Mouse (Mus musculus) heart, postnatal 10 days (tissue): ENCODE results near the gene Rergl. TPM values are rescaled to one million over a fixed set of nuclear protein-coding genes. Genes with fewer than 3 reads are reported as not detected.
A peak's percentile ranks its signal among the peaks of the same experiment; 100 is the strongest.

Experiments
- DNase-seq, 2 experiments: peaks; one replicate each; pipeline ENCODE4 v3.0.0; 2021
- intact Hi-C: fragments of 180-260 bp; cut with DNase I; formaldehyde crosslinking; loops from one replicate; pipeline ENCODE4 v1.15.1; 2025
- total RNA-seq, 2 experiments: library from RNA; stranded (reverse); gene quantifications; 2 replicates each; pipeline ENCODE4 v1.2.3; 2021

The Rergl gene
- under 1 TPM; 0.29 to 0.37 TPM for total RNA-seq

- DNase-seq: no peak
- intact Hi-C loops: no loop called here
These were observed at the start of gene Rergl for GRCm38 (mm10) chr6:139501876-139502275. Gene Rergl, minus strand, starts transcription at chr6:139501976.

- intact Hi-C loops: loop anchor here (2.0 kb wide), 1 partner anchor 38 kb away; no protein-coding TSS in a partner anchor
- no peak for DNase-seq
These were observed 36.7 kb upstream of the Rergl start for GRCm38 (mm10) chr6:139538469-139538868.

DNA sequence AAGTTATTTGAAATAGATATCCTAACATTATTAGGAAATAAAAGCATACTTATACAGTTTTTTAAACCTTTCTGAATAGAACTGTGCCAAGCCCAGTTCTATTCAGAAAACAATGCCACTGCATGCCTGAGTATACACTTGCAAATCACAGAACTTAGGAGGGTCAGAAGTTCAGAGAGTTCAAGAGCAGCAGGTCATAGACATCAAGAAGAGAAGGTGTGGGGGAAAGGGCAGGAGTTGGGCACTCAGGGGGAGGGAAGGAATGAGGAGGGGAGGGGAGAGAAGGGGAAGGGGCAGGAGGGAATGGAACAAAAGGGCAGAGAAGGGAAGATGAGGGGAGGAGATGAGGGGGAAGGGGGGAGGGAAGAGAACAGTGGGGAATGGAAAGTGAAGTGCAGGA, 23.6 kb upstream of the Rergl start:
- intact Hi-C loops: no loop called here
- DNase-seq: no peak

DNA sequence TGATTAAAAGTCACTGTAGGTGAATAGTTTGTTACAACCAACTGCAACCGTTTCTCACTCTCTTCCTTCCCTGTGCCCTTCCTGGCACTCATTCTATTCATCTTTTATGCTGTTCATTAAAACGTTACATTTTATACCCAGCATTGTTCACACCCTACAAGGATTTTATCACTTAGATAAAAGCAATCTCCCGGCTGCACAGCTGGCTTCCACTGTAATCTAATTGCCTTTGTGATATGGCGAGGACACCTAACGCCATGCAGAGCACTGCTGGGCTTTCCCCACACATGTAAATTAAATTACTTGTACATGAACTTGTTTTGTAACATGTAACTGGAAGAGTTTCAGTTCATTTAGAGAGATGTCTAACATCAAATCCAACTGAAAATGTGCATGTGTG, 22.5 kb upstream of the Rergl start:
- intact Hi-C loops: no loop called here
- DNase-seq: no peak

DNA sequence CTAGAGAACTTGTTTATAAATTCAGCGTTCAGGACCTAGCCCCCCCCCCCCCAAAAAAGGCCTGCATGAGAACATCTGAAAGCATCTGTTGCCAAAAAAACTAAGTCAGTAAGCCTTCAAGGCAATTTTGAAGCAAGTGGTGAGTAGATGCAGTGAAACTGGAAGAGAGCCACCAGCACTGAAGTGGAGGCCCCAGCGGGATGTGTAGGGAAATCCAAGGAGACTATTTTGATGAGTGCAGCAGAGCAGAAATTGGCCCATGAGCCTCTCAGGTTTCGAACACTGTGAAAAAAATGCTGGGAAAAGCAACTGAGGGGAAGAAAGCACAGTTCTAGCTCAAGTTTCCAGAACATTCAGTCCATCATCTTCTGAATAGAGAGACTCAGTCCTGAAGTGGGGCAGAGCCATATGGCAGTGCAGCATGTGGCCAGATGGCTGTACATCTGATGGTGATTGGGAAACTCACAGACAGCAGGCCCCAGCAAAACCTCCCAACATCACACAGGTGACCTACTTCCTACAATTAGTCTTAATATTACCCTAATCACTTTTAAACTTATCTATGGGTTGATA, 13.2 kb upstream of the Rergl start:
- intact Hi-C loops: no loop called here
- DNase-seq: no peak

GRCm38 (mm10) chr6:139479730-139480129, 22.0 kb downstream of the Rergl start:
- intact Hi-C loops: no loop called here
- DNase-seq: no peak

DNA sequence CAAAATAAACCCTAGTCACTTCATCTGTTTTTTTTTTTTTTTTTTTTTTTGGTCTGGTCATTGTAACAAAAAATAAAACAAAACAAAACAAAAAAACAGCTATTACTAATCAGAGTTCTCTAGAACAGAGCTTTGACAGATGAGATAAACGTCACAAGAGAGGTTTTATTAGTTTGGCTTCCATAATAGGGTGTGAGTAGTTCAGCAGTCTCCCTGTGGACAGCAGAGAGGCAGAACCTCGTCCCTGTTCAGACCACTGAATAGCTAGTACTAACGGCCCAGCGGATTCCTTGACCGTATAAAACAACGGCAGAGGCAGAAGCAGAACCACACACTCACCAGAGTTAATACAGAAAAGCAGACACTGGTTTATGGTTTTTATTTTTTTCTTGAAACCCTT, 36.8 kb downstream of the Rergl start:
- DNase-seq: no peak
- intact Hi-C loops: no loop called here

DNA sequence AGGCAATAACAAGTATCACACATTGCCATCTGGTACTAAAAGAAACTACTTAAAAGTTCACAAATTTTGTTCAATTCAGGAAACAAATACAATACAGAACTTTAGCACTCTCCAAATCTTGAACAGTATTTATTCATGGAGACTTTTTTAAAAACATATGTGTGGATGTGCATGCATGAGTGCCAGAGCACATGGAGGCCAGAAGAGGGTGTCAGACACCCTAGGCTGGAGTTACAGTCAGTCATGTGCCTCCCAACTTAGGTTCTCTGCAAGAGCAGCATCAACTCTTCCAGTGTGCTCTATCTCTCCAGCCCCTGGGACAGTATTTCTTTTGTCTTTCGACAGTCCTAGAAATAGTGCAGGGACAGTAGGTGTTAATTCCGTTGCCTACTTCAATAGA, 37.5 kb downstream of the Rergl start:
- intact Hi-C loops: no loop called here

GRCm38 (mm10) chr6:139461094-139461493, 40.7 kb downstream of the Rergl start:
- peak in 1 of 2 experiments; percentile 5 for DNase-seq
- intact Hi-C loops: no loop called here

More for the DNA sequence above, 37.5 kb downstream of the Rergl start:
- no peak for DNase-seq

DNA sequence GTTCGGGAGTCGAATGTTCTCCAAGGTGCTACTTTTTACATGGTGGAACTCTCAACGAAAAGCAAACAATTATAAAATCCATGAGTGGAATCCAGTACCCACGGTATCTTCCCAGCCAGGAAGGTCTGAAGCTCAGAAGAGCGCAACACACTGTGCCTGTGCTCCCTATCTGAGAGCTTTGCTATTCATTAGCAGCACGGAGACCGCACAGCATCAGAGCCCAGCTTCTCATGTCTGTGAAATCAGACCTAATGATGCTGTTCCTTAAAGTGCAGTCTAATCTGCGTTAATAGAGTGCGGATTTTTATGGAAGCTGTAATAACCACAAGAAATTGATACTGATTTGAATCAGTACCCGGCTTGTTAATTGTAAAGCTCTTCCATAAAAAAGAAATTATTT, 41.3 kb downstream of the Rergl start:
- no peak for DNase-seq
- intact Hi-C loops: no loop called here

DNA sequence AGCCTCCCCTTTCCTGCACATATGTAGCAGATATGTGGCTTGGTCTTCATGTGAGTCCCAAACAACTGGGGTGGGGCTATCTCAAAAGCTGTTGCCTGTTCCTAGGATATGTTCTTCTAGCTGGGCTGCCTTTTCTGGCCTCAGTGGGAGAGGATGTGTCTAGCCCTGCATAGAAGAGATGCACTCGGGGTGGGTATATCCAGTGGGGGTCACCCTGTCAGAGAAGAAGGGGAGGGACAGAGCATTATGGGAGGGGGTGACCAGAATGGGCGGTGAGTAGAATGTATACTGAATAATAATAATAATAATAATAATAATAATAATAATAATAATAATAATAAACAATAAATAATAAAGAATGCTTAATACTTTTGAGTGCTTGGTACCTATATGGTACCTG, 57.8 kb downstream of the Rergl start:
- no peak for DNase-seq
- intact Hi-C loops: no loop called here

Other genes with a start within 250 kb of the Rergl start
- gene Pik3c2g, start 85.2 kb upstream of the Rergl start, total RNA-seq: not detected